Mouse (Mus musculus): ENCODE measurements around the gene Man2b1.

- no peak for TF ChIP-seq POLR2A (IDR thresholded peaks at IDR 0.05; ENCODE audit: low read depth, low read length)
- no peak for TF ChIP-seq CTCF (IDR thresholded peaks at IDR 0.05; ENCODE audit: borderline replicate concordance, insufficient read depth, low read length)
These were observed 39.5 kb upstream of the Man2b1 start for GRCm38 (mm10) chr8:85043619-85044018.

Measured in embryonic fibroblast, embryonic 13.5 days (primary cell).